Mouse (Mus musculus): Measurements from ENCODE around the gene Mthfd1.

Gene Mthfd1

DNA sequence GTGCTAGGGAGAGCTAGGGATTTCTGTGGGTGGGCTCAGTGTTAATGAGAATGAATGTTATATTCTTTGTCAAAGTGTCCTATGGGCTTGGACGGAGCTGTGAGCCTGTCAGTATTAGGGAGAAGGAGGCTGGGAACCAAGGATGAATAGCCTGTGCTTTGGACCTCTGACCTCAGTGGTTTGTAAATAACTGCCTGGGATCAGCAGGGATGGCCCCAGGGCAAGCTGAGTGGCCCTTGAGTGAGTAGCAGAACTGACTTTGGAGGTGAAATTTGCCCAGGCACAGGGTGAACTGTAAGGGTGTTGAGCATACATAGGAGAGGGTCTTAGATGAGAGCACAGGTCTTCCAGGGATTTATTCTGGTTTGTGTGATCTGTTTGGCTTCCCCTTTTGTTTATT is 8.8 kb downstream of the Mthfd1 start:
- no peak for DNase-seq (ENCODE audit: low read depth)

DNA sequence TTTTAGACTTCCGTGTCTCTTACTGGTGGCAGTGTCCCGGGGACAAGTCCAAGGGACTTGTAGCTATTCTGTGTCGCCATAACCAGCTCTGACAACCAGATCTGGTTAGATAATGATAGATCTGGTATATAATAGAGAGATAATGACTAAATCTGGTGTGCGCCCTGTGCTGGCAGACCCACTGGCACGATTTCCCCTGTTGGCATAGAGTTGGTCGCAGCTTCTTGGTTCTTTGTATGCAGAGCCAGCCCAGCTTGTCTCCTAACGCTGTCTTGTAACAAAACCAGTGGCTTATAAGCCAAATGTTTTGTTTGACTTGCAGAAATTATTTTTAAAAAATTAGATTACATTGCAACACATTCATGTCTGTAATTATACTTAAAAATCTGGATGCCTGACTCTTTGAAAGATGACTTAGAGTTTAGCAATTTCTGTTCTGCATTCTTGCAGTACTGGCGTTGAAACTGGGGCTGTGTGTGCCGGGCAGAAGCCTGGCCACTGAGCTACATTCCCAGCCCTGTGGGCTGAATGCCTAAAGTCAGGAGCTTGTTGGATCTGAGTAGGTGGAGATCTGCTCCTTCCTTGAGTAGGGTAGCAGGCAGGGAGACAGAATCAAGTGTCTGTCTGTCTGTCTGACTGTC is 9.3 kb downstream of the Mthfd1 start:
- DNase-seq (ENCODE audit: low read depth) = peak; percentile 82

DNA sequence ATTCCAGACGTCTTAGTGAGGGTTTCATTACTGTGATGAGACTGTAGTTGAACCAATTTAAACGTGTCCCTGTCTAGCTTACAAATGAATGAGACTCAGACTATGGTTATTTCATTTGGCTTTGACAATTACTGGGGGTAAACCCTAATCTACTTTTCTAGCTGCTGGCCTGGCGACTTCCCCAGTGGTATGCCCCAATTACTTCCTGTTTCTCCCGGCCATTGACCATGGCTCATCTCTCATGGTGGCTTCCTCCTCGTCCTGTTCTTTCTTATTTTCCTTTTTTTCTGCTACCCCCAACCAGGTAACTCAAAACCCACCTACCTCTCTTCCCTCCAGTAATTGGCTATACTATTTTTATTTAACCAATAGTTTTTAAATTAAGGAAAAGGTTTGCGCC is 9.9 kb downstream of the Mthfd1 start:
- no peak for DNase-seq (ENCODE audit: low read depth)

DNA sequence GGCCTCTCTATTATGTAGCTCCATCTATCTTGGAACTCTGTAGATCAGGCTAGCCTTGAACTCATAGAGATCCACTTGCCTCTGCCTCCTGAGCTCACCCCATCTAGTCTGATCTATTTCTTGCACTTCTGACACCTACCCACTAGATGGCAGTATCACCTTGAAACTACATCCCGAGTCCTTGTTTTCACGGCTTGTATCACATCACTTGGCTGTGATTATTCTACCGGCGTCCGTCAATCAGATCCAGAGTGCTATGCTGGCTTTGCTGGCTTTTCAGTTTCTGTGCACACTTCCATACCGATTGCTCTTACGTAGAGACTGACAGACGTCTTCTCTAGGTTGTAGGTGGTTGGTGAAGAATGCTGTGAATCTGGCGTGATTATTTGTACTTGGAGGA is 11.8 kb downstream of the Mthfd1 start:
- DNase-seq (ENCODE audit: low read depth) = peak; percentile 29

DNA sequence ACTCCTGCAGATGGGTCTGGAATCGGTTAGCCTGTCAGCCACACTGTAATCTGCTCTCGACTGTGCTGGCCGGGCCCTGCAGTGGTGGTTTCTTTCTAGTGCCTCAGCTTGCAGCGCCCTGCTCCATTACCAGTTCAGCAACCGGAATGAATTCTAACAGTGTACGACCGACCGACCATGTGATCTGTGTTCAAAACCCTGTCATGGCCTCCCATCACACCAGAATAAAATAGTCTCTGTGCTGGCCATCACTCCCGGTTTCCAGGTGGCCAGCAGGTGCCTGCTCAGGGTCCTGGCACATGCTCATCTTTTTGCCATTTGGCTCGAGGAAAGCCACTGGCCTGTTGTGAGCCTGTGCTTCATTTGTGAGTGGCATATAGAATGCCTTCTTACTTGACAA is 13.6 kb downstream of the Mthfd1 start:
- no peak for DNase-seq (ENCODE audit: low read depth)

DNA sequence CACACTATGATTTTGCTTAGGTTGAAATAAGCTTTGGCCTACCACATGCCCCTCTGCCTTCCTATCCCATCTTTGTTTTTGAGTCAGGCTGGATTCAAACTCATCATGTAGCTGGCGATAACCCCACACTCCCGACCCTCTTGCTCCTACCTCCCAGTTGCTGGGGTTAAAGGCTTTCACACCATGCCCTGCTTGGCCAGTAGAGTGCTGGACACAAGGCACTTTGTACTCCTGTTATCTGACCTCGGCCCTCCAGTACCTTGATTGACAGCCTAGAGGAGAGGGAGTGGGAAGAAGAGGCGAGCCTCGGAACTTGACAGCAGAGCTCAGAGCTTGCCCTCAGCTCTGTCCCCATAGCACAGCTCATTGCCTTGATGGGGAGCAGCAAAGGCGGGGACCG is 14.1 kb downstream of the Mthfd1 start:
- DNase-seq (ENCODE audit: low read depth) = no peak

DNA sequence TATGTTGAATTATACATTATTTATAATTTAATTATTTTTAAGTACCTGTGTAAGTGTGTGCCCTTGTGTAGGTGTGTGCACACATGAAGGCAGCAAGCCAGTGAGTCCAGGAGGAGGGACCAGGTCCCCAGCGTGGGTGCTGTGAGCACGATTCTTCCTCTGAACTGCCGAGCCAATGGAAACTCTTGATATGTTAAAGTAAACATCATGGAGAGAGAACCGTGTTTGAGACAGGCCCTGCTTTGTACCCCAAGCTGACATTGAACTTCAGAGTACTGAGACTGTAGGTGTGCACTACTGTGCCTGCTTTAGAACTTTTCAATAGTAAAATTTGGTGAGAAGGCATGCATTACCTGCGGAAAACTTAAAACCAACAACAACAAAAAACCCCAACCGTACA is 16.4 kb downstream of the Mthfd1 start:
- no peak for DNase-seq (ENCODE audit: low read depth)

DNA sequence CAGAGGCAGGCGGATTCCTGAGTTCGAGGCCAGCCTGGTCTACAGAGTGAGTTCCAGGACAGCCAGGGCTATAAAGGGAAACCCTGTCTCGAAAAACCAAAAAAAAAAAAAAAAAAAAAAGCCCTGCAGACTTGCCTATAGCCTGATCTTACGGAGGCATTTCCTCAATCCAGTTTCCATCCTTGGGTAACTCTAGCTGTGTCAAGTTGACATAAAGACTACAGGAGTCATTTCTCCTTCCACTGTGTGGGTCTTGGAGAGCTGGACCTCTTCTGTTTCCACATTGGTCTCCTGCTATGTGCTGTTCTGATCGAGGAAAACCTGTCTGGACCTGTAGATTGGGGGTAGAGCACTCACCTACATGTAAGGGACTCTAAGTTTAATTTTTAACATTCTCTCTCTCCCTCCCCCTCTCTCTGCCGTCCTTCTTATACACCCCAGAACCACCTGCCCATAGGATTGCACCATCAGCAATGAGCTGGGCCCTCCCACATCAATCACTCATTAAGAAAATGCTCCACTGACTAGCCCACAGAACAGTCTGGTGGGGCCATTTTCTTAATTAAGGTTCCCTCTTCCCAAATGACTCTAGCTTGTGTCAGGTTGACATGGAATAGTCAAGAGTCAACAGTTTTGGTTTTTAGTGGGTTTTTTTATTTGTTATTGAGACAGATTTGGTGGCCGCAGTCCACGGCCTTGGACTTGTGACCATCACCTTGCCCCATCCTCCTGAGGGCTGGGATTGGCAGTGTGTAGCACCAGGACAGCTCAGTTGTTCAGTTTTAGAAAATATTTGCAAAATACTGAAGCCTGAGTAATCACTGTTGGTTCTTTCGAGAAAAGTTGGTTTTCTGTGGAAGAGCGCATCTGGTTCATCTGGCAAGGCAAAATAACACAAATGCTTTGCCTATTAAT is 17.8 kb downstream of the Mthfd1 start:
- DNase-seq (ENCODE audit: low read depth) = no peak

DNA sequence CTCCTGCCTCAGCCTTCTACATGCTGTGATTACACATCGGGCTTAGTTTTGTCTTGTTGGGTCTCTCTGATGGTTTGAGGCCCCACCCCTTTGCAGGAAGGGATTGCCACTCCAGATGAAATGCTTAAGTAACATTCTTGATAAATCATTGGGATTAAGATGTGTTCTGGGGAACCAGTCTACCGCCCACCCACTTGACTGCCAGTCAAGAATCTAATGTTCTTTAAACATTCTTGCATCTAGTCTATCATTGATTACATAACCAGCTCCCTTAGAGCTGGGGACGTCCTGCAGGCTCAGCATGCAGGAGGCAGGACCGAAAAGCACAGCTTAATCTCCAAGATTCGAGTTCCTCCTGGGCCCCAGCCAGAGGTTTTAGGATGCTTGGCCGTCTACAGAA is 23.1 kb downstream of the Mthfd1 start:
- DNase-seq (ENCODE audit: low read depth) = no peak

DNA sequence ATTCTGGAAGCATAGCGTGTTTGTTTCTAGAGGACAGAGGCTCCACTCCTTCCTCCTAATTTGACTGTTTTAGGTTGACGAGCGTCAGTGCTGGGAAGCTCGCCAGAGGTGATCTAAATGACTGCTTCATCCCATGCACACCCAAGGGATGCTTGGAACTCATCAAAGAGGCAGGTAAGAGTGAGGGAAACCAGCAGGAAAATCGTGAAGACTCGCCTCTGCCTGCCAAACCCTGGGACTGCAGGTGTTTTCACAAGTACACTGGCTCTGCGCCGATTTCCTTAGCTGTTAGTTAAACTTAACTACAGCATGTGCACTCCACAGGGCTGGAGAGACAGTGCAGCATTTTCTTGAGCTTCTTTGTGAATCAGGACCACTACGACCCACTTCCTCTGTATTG is 25.5 kb downstream of the Mthfd1 start:
- no peak for DNase-seq (ENCODE audit: low read depth)

DNA sequence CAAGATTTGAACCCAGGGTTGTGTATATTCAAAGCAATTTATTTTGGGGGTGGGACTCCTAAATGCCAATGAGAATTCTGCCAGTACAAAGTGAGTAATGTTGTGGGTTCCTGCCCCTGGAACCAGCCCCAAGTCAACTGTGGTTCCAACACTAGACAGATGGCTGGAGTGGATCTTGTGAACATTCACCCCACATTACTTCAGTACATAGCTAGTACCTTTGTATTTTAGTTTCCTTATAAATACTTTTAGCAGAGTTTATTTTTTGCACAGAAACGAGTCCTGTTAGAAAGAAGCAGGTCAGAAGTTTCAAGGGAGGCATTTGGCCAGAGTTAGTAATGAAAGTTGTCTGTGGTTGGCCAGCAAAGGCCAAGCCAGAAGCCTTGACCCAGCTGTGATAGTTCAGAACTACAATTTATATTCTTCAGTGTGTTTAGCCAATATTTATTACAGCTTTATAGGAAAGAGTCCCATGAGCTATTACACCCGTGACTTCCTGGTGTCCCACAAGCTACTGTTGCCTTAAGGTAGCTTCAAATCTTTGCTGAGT is 26.1 kb downstream of the Mthfd1 start:
- DNase-seq (ENCODE audit: low read depth) = peak; percentile 58

DNA sequence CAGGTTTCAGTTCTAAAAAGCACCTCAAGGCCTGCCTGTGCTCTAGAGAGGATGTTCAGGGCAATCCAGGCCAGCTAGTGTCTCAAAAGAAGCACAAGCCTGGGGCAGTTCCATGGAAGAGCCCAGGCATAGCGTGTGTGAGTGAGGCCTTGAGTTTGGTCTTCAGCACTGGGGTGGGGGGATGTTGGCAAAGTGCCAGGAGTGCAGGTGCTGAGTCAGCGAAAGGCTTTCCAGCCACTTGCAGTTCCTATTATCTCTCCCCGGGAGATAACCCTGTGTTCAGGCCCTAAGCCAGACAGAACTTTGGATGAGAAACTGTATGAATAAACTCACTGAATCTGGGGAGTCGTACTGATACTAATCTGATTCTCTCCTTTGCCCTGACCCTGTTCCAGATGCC is 27.0 kb downstream of the Mthfd1 start:
- no peak for DNase-seq (ENCODE audit: low read depth)

DNA sequence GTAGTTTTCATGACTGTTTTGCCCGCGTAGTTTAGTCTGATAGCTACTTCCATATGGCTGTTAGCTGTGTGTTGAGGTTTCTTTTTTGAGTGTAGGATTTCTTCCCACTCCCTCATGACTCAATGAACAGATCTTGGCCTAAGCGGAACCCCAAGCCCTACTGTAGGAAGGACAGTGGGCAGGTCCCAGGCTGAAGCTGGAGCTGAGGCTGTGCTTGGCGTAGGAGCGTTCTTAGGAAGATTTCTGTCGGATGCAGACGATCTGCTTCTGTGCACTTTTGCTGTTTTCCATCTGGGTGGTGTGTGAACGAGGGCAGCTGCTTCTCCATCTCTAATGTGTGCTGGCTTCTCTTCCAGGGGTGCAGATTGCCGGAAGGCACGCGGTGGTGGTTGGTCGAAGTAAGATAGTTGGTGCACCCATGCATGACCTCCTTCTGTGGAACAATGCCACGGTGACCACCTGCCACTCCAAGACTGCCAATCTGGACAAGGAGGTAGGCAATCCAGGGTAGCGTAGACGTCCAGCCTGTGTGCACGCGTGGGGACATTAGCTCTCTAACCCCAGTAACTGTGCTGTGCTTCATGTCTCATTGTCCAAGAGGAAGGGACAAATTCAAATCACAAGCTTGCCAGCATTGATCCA is 27.6 kb downstream of the Mthfd1 start:
- DNase-seq (ENCODE audit: low read depth) = no peak

DNA sequence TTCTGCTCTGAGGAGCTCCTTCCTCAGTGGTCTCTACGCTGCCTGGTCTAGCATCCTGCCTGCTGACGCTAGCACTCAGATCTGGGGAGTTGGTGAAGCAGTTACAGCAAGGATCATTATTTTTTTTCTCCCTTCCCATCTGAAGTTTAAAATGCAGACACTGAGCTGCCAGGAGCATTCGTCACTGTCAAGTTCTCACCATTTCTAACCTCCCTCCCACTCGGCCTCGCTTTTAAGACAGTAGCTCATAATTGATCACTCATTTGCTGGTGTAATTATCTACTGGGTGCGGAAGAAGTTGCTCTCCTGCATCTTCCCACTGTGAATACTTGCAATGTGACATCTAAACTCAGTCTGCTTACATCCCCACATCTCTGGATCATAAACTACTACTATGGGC is 30.3 kb downstream of the Mthfd1 start:
- no peak for DNase-seq (ENCODE audit: low read depth)

DNA sequence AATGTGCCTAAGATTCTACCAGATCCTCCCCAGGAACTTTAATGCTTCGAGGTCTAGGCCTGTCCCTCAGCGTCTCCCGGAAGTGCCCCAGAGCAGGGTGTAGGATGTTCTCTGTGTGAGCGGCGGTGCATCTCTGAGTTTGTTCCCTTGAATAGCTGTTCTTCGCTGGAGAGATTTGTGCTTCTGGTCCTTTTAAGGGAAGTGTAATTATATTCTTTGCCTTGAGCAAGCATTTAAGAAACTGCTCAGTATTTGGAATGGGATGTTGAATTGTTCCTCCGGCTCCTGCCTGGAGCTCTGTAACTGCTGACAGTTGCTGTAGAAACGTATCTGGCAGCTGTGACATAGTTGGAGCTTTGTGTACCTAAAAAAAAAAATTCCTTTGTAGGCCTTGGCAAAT is 32.9 kb downstream of the Mthfd1 start:
- no peak for DNase-seq (ENCODE audit: low read depth)

DNA sequence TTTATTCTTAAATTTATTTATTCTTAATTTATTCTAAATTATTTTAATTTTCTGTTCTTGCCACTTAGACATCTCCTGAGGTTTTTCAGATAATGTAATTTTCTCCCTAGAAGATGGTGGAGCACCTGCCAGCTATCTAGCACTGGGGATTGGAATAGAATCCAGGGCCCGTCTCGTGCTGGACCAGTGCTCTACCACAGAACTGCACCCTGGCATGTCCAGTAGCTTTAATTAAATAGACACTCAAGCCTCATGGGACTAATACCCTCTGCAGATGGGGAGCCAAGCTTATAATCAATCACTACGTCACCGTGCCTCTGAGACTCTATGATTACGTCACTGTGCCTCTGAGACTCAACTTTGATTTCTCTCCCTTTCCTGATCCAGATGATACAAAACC is 33.4 kb downstream of the Mthfd1 start:
- no peak for DNase-seq (ENCODE audit: low read depth)

DNA sequence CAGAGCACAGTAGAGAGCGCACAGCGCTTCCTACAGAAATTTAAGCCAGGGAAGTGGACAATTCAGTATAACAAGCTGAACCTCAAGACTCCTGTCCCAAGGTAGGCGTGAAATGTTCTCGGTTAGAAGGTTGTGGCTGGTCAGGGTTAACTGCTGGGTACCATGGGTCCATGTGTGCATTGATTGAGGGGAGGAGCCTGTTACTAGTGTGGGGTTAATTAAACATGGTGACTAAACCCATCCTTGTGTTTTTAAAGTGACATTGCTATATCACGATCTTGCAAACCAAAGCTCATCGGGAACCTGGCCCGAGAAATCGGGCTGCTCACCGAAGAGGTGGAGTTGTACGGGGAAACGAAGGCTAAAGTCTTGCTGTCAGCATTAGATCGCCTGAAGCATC is 34.3 kb downstream of the Mthfd1 start:
- DNase-seq (ENCODE audit: low read depth) = no peak

DNA sequence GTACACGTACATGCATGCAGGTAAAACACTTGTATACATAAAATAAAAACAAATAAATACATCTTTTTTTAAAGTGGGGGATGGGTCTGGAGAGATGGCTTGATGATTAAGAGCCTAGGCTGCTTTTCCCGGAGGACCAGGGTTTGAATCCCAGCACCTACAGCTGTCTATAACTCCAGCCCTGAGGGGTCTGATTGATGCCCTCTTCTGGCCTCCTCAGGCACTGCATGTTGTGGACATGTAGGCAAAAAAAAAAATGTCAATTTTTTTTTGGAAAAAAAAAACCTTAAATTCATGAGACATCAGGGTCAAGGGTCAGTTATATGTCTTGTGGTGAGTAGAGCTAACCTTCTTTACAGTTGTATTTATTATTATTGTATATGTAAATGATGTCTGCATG is 35.2 kb downstream of the Mthfd1 start:
- DNase-seq (ENCODE audit: low read depth) = no peak

DNA sequence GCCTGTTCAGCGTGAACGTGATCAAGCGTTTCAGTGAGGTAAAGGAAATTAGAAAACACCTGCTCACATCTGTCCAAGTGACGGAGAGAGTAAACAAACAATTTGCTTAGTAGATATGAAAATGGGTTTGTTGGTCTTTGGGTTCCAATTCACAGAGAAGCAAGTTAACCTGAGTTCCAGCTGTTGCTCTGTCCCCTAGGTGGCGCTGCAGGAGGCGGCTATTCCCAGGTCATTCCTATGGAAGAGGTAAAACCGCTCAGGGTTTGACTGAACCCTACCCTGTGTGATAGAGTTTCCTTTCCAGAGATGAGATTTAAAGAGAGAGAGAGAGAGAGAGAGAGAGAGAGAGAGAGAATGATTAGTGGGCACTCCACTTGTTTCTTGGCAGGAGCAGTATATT is 38.1 kb downstream of the Mthfd1 start:
- no peak for DNase-seq (ENCODE audit: low read depth)

DNA sequence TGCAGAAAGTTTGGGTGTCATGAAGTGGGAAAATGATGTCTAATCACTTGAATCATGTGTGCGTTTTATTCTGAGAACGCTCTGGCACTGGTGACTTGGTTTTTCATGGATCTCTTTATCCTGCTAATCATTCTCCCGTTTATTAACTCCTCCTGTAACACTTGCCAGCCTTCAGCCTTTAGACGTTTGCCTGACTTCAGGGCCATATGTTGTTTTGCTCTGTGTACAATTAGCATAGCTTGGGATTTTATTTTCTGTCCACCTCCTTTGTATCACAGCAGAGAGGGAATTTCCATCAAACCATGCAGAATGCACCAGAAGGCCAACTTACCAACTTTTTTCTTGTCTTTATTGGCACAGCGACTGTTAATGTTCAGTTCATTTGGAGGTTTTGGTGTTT is 42.7 kb downstream of the Mthfd1 start:
- DNase-seq (ENCODE audit: low read depth) = no peak

DNA sequence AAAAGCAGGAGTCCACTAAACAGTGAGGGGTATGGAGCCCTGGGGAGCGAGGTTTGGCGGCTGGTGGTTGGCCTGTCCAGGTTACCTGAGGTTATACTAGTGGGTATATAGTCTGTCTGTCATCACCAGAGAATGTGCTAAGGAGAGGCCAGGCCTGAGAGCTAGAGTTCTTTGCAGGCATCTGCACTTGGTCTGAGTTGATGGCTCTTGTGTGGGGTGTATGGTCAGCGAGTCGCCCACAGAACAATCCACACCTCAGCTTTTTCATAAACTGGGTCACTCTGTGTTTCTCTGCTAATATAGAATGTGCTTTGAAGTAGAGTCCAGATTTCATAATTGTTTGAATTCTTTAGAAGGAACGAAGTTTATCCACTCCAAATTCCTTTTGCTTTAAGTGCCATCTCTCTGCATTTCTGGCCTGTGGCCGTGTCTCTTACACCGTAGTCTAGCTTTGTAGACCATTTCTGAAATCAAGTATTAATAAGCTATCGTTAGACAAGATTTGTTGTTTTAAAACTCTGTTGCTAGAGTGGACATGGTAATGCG is 44.3 kb downstream of the Mthfd1 start:
- DNase-seq (ENCODE audit: low read depth) = no peak

DNA sequence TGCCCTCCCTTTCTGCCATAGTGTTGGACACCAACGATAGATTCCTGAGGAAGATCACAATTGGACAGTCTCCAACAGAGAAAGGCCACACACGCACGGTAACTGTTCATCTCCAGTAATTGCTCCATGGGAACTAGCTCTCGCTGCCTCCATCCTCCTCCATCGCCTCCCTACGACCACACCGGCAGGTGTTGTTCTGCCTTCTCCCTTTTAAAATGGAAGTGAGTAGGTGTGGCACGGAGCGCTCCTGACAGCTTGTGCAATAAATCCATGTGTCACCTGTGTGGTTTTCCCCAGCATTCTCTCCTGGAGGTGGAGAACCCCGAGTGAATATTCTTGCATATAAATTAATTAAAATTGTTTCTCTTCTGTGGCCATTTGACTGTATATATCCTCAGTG is 45.3 kb downstream of the Mthfd1 start:
- DNase-seq (ENCODE audit: low read depth) = no peak

DNA sequence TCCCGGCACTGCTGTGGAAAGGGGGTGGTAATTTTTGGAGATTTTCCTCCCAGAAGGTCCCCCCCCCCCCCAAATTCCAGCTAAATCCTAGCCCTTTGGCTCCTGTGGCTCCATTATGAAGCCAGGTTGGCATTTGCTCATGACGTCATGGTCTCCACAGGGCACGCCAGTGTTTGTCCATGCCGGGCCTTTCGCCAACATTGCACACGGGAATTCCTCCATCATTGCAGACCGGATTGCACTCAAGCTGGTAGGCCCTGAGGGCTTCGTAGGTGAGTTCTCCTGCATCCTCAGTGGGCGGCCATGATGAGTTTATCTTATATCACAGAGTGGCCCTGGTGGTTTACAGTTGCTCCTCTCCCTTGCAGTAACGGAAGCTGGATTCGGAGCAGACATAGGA is 48.4 kb downstream of the Mthfd1 start:
- DNase-seq (ENCODE audit: low read depth) = no peak

Measured in fibroblast of lung, adult 2 months (primary cell).